Mouse (Mus musculus) liver, adult 2 months (tissue): ENCODE data around the gene Gdf7.

ENCODE experiments used
- CTCF ChIP-seq: fragments of 200-500 bp; IDR thresholded peaks from 2 replicates; pipeline ENCODE4 v1.5.1; 2011; ENCODE audit warnings: low read depth, low read length, control low read depth
- POLR2A ChIP-seq: fragments of 200-500 bp; IDR thresholded peaks from 2 replicates; pipeline ENCODE4 v1.6.1; 2011; ENCODE audit warnings: low read length, control low read depth; ENCODE audit not compliant: insufficient read depth; ENCODE audit errors: extremely low read depth

DNA sequence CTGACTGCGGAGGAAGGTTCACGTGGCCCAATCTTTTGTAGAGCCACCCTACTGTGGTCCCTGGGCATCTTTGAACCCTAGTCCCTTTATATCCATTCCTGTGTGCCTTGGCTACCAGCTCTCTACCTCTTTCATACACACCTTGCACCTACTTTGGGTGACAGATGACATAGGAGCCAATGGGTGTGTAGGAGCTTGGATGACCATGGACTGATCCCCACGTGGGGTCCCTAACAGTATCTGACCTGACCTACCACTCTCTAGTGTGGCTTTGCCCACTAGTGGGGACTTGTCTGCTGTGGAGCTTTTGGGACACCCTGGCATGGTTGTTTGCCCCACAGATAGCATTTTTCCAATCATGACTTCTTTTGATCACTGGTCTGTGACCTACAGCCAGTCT lies 41.6 kb upstream of the Gdf7 start:
- TF ChIP-seq POLR2A (no peak), CTCF (no peak)
